Mouse (Mus musculus) mesoderm, embryonic 11.5 days (tissue): ENCODE measurements around the gene Them7.

ENCODE experiments used
- DNase-seq: peaks from one replicate; pipeline ENCODE4 v3.0.0-alpha.2; 2012; ENCODE audit warnings: low read depth, low spot score

Gene Them7

GRCm38 (mm10) chr2:105375705-105376104 is 151.6 kb downstream of the Them7 start:
- no peak for DNase-seq

- no peak for DNase-seq
Measured at GRCm38 (mm10) chr2:105379682-105380081, 155.6 kb downstream of the Them7 start.

DNA sequence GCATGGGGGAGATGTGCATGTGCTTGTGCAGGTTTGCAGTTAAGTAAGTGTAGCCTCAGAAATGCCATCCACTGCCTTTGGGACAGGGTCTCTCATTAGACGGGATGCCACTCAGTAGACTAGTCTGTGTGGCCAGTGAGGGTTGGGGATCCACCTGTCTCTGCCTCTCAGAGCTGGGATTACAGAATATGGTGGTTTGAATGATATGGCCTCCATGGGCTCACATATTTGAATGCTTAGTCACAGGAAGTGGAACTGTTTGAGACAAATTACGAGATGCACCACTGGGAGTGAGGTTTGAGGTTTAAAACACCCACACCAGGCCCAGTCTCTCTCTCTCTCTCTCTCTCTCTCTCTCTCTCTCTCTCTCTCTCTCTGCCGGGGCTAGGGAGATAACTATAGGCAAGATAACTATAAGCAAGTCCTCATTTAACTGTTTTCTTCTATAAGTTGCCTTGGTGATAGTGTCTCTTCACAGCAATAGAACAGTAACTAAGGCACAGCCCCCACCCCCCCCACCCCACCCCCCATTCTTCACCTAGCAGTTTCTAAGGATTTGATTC is 156.7 kb downstream of the Them7 start:
- no peak for DNase-seq

DNA sequence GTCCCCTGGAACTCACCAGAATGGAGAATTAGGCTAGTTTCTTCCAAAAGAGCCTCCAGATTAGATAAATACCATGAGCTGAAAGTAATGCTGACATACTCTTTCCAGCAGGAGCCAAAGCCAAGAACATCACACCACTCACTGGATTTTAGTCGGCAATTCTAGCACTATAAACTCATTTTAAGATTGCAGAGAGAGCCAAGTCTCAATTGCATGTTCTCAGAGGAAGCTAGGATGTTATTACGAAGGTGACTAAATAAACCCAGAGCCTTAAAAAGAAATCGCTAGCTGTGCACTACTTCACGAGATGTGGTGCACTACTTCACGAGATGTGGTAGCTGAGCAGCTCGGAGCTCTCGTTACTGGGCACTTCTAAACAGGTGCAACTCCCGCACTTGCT is 158.9 kb downstream of the Them7 start:
- no peak for DNase-seq

- no peak for DNase-seq
Measured at GRCm38 (mm10) chr2:105384998-105385397, 160.9 kb downstream of the Them7 start.

DNA sequence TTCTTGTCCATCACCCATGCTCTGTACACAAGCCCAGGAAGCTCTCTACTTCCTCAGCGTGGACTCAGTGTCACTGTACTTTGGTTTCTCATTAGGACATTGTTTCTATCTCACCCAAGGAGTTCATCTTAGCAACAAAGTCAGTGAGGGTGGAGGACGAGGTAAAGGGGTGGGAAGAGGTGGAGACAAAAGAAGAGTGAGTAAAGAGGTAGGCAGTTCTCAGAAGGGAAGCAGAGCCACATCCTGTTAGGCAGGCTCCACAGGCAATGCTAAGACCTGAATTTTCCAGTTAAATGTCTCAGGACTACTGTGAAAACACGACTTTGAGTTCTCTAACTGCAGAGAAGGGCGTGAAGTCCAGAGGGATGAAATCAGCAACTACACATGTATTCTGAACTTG is 162.3 kb downstream of the Them7 start:
- DNase-seq = no peak

GRCm38 (mm10) chr2:105389007-105389890 is 165.1 kb downstream of the Them7 start:
- no peak for DNase-seq

GRCm38 (mm10) chr2:105390653-105391413 is 166.7 kb downstream of the Them7 start:
- DNase-seq = no peak

GRCm38 (mm10) chr2:105391414-105391784 is 167.3 kb downstream of the Them7 start:
- no peak for DNase-seq

DNA sequence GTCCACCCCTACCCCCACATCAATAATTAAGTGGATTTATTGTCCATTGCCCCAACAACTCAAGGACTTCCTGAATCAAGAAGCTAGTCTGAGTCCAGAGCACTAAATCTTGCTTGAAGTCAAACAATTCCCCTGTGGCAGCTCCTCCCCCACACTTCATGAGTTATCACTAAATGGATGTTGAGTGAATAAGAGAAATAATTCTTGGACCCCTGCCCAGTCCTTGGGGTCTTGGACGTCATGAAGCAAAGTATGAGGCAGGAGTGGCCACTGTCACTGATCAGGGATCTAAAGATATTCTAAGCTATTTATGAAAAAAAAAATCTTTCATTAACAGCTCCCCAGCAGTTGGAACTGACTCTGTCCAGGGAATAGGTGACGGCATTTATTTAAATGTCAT is 168.4 kb downstream of the Them7 start:
- no peak for DNase-seq

DNA sequence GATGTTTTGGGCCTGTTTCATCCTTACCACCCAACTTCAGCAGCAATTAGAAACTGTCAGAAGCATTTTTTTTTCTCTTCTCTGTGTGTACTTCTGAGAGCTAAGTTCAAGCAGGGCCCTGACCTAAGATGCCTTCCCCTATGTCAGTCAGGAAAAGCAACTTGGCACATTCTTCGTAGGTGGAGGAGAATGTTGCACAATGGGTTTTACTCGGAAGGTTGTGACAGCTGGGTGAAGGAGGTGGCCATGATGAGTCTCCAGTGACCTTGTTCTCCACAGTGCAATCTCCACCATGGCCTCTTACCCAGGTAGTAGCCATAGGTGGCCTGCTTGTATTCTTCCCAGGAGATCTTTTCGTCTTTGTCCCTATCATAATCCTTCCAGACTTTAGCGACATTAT is 170.3 kb downstream of the Them7 start:
- DNase-seq = no peak

- no peak for DNase-seq
Measured at GRCm38 (mm10) chr2:105396066-105396465, 171.9 kb downstream of the Them7 start.

GRCm38 (mm10) chr2:105397446-105398211 is 173.5 kb downstream of the Them7 start:
- peak; percentile 22 for DNase-seq

DNA sequence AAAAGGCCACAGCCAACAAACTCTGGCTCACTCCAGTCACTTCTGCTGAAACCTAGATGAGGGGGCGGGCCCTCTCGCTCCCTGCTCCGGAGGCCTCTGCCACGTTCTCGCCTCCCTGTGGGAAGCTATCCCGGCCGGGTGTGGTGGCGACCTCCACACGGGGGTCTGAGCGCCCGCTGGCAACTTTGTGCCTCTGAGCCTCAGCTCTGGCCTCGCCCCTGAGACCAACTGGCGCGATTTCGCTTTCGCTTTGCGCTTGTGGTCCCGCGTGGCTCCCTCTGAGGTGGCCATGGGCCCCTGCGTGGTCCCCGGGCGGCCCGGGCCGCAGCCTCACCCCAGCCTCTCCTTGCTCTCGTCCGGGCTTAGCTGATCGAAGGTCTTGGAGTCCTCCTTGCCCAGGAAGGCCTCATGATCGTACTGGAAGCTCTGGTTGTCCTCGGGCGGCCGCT is 174.5 kb downstream of the Them7 start:
- peak; percentile 60 for DNase-seq

DNA sequence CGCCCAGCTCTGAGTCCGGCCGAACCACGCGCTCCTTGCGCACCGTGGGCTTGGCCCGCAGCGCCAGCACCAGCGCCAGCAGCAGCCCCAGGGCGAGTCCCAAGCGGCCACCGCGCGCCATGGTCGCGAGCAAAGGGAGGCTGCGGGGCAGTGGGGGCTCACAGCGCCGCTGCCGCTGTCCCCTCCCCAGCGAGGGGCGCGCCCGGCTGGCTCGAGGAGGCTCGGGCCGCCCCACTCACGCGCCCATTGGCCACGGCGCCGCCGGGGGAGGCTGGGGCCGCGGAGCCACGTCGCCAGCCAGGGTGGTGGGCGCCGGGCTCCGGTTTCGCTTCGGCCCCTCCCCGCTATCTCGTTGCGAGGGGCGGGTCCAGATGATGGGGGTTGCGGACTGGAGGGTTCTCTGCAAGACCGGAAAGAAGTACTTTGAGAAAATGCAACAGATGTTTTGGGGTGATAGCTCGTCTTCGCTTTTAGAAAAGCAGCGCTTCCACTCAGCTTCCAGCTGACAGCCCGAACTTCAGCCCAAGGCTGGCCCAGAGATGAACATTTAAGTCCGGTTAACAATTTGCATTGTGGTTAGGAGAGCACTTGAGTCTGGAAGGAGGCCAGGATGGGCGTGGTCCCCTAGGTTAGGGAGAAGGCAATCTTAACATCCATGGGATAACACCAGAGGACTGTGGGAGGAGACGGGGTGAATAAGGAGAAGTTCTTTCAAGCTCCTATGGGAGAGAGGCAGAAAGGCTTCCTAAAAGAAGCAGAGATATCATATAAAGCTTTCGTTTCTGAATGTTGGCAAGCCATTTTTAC is 175.2 kb downstream of the Them7 start, which contains the start of gene Rcn1:
Gene Rcn1, minus strand, starts transcription at position 235 of the 807 bp plus-strand sequence.
- peak; percentile 89 for DNase-seq

- no peak for DNase-seq
Measured at GRCm38 (mm10) chr2:105400558-105400957, 176.4 kb downstream of the Them7 start.

DNA sequence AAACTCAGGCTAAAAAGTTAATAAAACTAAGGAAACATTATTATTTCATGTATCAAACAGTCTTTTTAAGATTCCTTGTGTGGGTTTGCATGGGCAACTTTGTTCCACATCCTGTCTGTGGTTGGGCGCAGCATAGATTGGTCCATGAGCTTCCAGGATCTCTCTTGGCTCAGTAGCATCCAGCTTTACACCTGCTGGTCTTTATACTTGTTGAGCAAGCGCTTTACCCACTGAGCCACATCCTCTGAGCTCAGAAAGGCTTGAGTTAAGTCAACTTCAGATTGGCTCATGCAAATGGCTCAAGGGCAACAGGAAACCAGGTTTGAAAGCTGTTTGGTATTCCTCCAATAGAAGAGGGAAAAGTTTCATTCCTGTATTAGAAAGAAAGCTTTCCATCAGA is 178.1 kb downstream of the Them7 start:
- no peak for DNase-seq

GRCm38 (mm10) chr2:105408511-105408910 is 184.4 kb downstream of the Them7 start:
- no peak for DNase-seq

DNA sequence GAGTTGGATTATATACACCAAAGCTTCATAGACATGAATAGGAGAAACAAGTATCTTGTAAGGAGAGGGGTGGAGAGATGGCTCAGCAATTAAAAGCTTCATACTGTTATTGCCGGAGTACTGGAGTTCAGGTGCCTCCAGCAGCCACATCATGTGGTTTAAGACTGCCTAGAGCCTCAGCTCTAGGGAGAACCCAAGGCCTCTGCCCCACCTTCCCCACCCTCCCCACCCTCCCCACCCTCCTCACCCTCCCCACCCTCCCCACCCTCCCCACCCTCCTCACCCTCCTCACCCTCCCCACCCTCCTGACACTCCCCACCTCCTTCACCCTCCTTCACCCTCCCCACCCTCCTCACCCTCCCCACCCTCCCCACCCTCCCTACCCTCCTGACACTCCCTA is 185.1 kb downstream of the Them7 start:
- no peak for DNase-seq

GRCm38 (mm10) chr2:105414309-105414708 is 190.2 kb downstream of the Them7 start:
- DNase-seq = no peak
